Mouse (Mus musculus) cerebellum, adult 11-12 months (tissue): ENCODE results near the gene Olfr374.
"Not testable (repeated sequence)": the region's sequence is repeated elsewhere in the genome, so short reads cannot be mapped to it uniquely, and the experiment has no call there.

ENCODE experiments used
- DNase-seq: peaks from one replicate; pipeline ENCODE4 v3.0.0; 2022

Gene Olfr374

DNA sequence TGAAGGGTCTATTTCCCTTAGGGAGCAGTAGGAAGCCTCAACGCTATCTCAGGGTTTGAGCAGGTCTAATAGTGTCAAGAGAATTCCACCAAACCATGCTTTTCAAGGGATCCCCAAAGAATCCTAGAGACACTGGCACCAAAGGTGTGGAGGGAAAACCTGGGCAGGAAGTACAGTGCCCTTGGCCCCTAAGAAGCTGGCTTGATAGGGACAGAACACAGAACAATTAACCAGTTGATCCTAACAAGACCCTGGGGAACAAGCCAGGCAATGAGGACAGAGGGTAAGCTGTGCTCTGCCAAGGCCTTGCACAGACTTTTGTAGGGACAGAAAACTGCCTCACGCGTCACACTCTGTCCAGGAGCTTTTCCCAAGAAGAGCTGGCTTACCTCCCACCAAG is at the start of gene Olfr374:
Gene Olfr374 (plus strand): TSS at position 301 of the 400 bp plus-strand sequence.
- DNase-seq: no peak

DNA sequence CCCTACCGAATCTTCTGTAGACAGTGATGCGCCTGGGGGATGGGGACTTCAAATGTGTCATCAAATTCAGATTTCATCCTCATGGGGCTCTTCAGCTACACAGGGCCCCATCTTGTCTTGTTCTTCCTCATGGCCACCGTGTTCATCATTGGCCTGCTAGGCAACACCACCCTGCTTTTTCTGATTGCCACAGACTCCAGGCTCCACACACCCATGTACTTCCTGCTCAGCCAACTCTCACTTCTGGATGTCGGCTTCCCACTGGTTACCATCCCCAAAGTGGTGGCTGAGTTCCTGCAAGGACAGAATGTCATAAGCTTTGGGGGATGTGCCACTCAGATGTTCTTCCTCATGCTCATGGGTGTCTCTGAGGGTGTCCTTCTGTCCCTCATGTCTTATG is 49.2 kb upstream of the Olfr374 start:
- DNase-seq: not testable (repeated sequence)

DNA sequence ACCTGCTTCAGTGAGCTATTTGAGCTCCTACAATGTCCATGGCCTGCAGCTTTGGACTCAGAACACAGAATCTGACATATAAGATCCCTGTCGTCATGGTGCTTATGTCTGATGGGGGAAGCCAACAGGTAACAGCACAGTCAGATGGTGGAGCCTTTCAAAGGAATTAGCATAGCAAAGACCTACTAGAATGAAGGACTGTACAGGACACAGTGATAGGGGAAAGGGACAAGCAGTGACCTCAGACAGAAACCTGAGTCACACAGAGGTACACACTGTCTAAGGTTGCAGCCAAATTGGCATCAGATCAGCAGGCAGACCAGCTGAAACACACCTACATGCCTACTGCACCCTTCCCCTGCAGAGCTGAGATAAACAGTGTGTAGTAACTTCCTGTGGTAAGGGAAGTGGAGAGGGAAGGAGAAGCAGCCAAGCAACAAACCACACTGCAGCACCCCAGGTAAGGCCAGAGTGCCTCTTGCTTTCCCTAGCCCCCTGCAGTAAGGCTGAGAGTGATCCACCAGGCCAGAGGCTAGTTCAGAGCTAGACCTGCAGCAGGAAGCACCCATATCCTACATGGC is 39.9 kb upstream of the Olfr374 start:
- DNase-seq: not testable (repeated sequence)

DNA sequence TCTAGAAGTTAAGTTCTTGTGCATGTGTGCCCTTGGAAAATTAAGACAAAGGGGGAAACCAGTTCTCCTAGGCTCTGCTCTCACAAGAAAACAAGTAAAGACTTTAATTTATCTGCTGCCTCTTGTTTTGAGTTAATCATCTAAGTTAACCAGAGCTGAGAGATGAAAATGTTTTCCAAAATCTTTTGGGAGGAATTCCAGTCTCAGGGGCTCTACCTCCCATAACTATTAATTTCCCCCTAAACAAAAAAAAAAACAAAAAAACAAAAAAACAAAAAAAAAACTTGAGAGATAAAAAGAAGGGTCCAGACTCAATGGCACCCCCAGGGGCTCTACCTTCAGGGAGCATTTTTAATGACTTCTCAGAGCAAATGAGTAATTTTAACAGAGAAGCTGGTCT is 24.0 kb upstream of the Olfr374 start, which contains the start of gene Olfr373:
Gene Olfr373 (plus strand): TSS at position 301 of the 400 bp plus-strand sequence.
- not testable (repeated sequence) for DNase-seq

DNA sequence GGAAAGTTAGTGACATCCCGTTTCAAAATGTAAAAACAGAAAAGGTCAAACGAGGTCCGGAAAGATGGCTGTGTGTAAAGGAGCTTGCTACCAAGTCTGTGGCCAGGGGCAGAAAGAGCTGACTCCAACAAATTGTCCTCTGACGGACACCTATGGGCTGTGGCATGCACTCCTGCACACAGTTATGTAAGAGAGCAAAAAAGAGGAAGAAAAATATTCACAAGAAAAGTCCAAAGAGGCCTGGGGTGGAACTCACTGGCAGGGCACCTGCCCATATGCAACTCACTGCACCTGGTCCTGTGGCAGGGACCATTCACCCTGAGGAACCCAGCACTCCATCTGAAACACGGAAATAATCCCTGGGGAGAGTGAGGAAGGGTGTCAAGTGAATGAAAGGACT is 22.1 kb upstream of the Olfr374 start:
- no peak for DNase-seq

DNA sequence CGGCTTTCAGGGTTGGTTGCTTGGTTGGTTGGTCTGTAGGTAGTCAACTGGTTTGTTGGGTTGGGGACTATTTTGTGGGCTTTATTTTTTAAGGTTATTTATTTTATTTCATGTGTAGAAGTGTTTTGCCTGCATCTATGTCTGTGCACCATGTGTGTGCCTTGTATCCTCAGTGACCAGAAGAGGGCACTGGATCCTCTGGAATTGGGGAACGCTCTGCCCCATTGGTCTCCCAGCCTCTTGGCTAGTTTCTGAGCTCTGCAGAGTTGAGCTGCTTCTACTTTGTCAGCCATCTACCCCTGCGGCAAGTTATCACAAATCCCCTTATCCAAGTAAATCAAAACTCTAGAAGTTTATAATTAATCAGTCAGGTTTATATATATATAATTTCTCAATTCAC is 19.2 kb upstream of the Olfr374 start:
- not testable (repeated sequence) for DNase-seq

DNA sequence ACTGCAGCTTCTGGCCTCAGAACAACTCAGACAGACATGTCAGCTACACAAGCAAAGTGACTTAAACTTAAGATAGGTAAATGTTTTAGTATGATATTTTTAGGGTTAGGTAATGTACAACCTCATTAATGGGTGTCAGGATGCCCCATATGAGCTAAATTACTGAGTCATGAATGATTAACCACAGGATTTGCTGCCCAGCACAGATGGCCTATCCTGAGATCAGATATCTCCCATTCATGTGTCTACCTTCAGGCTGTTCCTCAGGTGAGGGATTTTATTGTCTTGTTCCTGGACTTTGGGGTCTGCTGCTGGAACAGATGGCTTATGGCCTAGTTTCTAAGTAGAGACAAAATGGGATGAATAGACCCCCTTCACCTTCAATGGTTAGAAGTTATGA is 10.1 kb upstream of the Olfr374 start:
- DNase-seq: not testable (repeated sequence)

DNA sequence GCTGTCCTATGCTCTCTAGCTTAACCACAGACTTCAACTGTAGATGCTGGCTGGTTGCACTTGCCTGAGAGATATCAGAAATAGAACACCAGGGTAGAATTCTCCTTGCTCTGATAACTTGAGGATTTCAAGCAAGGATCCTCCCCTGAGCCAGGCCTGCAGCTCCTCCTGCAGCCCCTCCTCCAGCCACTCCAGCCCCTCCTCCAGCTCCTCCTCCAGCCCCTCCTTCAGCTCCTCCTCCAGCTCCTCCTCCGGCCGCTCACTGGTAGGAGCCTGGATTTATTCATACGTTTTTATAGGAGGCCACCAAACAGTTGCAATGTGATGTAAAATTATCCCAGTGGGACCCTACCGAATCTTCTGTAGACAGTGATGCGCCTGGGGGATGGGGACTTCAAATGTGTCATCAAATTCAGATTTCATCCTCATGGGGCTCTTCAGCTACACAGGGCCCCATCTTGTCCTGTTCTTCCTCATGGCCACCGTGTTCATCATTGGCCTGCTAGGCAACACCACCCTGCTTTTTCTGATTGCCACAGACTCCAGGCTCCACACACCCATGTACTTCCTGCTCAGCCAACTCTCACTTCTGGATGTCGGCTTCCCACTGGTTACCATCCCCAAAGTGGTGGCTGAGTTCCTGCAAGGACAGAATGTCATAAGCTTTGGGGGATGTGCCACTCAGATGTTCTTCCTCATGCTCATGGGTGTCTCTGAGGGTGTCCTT is 7.3 kb upstream of the Olfr374 start:
- DNase-seq: peak; percentile 5

DNA sequence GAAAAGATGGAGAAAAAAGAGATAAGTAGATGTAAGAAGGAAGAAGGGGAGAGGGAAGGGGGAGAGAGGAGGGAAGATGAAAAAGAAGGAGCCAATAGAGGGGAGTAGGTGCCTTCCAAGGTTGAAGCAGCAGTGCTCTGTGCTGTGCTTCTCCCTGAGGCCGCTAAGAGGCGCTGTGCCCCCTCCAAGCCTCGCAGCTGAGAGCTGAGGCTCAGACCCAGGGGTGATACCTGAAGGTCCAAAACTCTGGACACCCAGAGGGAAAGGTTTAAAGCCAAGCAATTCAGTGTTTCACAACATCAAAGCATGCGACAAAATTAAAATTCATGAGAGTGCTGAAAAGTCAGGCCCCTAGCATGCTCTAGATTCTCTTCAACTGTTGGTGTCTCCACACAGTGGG is 1.7 kb upstream of the Olfr374 start:
- no peak for DNase-seq

DNA sequence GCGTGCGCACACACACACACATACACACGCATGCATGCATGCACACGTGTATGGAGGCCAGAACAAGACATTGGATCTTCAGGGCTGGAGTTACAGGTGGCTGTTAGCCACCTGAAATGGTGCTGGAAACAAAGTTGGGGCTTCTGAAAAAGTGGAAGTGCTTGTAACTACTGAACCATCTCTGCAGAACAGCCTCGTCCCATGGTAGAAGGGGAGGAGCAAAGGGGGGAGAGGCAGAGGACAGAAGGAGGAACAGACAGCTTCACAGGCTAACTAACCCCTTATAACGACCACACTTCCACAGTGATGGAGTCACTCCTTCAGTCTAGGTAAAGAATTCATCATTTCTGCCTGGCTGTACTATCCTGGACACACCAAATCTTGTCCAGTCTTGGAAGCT is 4.0 kb downstream of the Olfr374 start:
- DNase-seq: no peak

DNA sequence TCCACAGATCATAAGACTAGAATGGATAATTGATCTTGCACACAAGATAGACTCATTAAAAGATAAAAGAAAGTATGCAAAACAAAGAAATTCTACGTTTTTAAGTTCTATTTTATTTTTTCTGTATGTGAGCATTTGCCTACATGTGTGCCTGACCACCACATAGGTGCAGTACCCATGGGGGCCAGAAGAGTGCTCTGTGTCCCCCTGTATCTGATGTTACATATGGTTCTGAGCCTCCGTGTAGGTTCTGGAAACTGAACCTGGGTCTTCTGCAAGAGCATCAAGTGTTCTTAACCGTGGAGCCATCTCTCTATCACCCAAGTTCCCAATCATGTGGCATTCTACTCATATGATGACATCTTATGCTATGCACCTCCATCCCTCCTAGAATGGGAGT is 5.6 kb downstream of the Olfr374 start:
- no peak for DNase-seq

DNA sequence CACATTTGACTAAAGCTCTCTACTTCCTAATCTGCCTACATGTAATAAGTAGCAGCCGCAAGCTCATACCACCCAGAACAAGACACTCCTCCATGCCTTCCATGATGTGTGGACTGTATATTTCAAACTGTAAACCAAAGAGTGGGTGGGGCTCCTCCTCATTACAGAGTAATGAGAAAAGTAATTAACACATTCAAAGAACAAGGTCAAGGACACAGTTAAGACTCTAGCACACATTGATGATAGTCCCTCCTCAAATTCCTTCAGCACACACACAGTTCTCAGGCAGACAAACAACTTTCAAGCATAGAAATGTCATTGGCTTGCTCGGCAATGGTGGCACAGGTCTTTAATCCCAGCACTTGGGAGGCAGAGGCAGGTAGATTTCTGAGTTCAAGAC is 8.4 kb downstream of the Olfr374 start:
- no peak for DNase-seq

DNA sequence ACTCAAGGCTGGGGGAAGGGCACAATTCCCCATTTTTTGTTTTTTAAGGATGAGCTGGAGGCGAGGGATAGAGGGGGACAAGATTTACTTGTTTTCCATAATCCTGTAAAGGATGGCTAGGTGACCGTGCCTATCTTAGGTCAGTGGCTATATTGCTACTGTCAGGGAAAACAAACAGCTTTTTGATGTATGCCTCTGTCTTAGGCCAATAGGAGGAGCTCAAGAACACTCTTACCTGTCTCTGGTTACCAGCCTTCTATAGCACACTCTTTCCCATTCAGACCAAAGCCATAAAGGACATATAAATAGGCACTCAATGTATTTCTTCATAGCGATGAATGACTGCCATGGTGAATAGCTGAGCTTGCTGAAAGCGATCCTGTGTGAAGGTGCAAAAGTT is 11.8 kb downstream of the Olfr374 start:
- no peak for DNase-seq

DNA sequence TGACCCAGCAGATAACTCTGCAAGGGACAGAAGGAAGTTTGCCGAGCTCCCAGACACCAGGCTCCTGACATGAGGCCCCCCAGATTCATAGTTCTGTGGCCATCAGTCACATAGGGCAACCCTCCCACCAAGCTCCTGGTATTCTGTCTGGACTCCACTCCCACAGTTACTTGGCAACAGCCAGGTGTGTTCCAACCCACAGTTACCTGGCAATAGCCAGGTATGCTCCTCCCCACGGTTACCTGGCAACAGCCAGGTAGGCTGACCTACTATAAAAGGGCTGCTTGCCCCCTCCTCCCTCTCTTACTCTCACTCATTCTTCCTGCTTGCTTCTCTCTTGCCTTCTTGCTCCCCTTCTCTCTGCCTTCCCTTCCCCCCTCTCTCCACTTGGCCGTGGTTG is 14.6 kb downstream of the Olfr374 start:
- not testable (repeated sequence) for DNase-seq

DNA sequence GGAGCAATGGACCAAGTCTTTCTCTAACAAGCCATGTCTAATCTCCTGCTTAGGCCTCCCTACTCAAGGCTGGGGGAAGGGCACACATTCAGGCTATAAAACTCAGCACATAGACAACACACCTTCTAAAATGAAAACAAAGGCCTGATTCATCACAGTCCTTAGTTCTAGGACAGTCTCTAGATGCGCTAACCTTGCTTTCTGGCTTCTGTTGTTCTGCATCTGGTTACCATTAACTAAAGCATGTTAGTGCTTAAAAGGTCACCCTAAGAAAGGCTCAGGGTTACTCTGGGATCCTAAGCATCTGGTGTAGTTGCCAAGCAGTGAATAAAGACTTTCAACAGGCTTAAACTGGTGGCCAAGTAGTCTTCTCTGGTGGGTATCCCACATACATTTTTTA is 15.2 kb downstream of the Olfr374 start:
- no peak for DNase-seq

DNA sequence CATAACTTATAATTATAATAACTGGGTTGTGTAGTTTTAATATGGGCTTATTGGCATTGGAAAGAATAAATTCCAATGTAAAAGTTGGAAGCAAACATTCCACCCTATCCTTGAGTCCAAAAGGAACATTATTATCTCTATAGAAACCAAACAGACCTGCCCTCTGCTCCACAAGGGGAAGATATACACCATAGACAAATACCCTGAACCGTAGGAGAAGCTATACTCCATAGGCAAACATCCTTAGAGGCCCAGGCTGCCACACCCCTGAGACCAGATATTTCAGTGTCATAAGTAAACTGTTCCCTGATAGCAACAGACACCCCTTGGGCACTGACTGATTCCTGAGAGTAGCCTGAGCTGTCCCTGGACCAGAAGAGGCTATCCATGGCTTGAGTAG is 21.0 kb downstream of the Olfr374 start:
- no peak for DNase-seq

DNA sequence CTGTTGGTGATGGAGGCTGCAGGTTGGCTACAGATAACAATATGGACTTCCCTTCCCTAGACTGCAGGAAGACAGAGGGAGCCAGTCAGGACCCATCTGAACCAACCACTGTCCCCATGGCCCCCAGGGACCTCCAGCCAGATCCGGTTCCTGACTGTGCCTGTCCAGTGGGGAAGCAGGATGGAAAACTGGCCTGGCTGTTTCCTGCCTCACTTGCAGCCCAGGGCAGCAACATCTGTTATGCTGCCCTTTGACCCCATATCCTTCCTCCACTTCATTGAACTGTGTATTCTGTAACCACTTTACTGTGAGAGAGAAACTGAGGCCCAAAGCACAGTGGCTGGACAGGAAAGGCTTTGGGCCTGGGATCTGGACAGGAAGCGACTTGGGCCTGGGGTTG is 24.4 kb downstream of the Olfr374 start:
- no peak for DNase-seq

DNA sequence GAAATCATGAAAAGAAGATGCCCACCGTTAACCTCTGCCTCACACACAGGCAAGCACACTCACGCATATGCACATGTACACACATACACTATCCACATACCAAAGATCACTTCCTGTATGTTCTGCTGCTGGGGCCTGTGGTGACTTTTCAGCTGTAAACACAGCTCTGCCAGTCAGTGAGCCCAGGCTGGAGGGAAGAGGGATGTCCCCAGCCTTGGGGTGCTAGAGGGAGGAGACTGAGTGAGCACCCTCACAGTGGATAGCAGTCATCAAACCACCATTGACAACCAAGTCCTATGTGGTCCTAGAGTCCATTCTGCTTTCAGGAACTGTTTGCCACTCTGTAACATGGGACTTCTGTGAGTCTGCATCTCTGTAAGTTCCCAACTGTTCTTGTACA is 25.1 kb downstream of the Olfr374 start:
- no peak for DNase-seq

DNA sequence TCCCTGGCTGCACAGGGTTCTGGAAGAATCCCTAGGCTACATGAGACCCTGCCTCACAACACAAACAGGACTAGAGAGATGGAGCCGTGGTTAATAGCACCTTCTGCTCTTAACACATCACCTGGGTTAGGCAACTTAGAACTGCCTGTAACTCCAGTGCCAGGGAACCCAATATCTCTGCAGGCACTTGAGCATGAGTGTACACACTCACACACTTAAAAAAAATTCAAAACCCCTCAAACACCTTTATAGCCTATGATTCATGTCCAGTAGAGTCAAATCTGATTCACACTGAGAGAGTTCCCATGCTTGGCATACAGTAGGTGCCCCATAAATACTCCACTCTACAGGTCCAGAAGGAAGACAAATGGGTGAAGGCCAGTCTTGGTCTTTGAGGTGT is 25.6 kb downstream of the Olfr374 start:
- DNase-seq: no peak

DNA sequence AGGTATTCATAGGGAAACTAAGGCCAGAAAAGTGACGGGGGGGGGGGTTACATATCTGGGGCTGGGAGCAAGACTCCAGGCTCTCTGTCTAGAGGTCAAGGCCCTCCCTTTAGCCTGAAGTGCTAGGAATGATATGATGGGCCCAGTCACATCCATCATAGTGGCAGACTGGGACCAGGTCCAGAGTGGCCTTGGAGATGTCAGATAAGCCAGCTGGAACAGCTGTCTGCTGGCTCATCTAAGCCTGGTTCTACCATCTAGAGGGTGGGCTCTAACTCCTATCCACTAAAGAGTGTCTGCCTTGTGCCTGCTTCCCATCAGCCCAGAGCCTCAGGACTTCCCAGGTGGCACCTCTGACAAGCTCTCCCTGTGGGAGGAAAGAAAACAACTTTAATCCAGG is 26.1 kb downstream of the Olfr374 start:
- DNase-seq: no peak

DNA sequence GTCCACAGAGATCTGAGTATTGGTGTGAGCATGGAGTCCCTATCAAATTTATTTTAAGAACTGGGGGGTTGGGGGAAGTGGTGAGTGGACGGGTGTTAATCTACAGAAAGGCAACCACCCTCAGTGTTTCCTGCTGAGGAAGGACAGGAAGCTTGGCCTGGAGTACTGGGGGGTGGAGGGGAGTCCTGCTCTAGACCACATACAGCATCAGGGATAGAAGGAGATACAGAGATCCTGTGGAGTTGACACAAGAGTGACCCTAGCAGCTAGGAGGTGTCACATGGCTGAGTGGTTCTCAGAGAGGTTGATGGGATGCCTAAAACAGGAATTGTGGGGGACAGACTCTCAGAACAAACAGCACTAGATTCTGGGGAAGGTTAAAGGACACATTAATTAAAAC is 26.7 kb downstream of the Olfr374 start:
- no peak for DNase-seq

DNA sequence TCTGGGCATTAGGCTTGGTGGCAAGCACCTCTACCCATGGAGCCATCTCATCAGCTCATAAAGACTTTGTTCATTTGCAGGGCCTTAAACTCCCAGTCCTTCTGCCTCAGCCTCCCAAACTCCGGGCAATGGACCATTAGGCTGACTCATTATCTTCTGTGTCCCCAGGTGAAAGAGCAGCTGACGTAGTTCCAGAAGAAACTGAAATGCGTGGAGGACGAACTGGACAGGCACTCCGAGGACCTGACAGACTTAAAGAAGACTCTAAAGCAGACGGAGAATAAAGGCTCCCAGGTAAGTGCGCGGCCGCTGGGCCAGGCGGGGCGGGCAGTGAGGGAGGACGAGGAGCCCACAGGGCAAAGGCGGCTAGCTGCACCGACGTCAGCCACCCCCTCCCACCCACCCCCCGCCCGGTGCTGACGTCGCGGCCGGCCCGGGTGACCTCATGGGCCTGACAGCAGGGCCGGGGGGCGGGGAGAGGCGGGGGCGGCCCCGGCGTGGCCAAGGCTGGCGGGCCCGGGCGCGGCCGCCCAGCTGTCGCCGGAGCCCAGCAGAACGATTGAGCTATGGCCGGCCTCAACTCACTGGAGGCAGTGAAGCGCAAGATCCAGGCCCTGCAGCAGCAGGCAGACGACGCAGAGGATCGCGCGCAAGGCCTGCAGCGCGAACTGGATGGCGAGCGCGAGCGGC is 28.1 kb downstream of the Olfr374 start, which contains the start of gene Tpm4:
Gene Tpm4 (plus strand): TSS at position 220 of the 690 bp plus-strand sequence.
- peak; percentile 67 for DNase-seq

DNA sequence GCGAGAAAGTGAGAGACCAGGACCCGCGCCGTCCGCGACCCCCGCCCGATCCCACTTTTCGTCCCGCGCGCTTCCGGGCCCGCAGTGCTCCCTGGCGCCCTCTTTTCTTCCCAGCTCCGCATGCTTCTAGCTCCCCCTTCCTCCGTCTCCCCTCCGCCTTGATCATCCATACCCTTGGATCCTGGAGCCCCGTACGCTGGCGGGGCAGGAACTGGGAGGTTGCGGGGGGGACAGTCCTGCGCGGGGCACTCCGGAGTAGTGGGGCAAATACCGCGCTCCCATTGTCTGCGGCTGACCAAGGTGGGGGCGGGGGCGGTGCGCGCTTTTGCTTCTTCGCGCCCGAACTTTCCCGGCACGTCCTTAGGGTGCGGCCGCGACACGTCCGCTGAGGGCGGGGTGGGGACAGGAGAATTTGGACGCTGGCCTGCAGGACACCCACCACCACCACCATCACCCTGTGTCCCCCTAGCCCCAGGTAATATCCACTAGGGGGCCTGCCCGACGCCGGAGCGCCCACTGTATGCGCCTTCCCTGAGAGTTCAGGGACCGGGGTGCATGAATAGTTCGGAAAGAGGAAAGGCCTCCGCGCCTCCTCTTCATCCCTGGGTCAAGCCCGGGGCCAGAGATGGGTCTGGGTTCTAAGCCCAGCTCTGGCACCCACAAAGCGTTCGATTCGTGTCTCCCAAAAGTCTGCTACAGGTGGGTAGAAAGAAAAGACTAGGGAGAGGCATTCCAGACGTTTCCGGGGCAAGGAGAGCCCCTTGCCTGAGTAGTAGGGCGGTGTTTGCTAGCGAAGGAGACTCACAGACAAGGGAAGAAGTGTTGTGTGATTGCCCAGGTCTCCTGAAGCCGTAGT is 28.8 kb downstream of the Olfr374 start:
- DNase-seq: peak; percentile 38
